Mouse (Mus musculus) megakaryocyte-erythroid progenitor cell, adult 5-6 weeks (primary cell): ENCODE data around the gene S100a4. TPM values are rescaled to one million over a fixed set of nuclear protein-coding genes. Genes with fewer than 3 reads are reported as not detected.

Experiments
- ATAC-seq: replicated peaks from 2 replicates; pipeline ENCODE4 v1.8.0; 2016; ENCODE audit warnings: mild to moderate bottlenecking, inconsistent platforms; ENCODE audit not compliant: severe bottlenecking, poor library complexity, low FRiP score, low TSS enrichment
- total RNA-seq, 2 experiments: library from RNA; stranded (forward) in 1 of 2; stranded (reverse) in 1 of 2; fragments of 200-1000, 215-1000 nt in 1 of 2; fragments of >200 nt in 1 of 2; fragmentation: Nextera tagmentation in 1 of 2; gene quantifications; 2 replicates each; pipeline ENCODE4 v1.2.3; 2014 to 2017

The S100a4 gene
- total RNA-seq, 2 experiments from 2014 or later = 23.6 TPM; not detected in 1

DNA sequence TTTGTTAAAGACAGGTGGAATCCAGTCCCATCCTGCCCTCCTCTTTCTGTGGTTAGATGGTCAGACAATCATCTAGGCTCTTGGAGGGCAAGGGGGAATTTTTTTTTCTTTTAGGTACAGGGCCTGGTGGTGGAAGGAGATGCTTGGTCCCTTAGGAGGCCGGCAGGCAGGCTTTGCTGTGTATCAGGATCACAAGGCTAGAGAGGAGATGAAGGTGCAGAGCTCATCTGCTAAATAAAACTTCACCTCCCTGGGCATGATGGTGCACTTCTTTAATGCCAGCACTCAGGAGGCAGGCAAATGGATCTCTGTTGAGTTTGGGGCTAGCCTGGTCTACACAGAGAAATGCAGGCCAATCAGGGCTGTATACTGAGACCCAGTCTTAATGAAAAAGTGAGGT, 12.3 kb downstream of the S100a4 start:
- no peak for ATAC-seq

- ATAC-seq = no peak
Measured at GRCm38 (mm10) chr3:90617586-90617985, 14.0 kb downstream of the S100a4 start.

DNA sequence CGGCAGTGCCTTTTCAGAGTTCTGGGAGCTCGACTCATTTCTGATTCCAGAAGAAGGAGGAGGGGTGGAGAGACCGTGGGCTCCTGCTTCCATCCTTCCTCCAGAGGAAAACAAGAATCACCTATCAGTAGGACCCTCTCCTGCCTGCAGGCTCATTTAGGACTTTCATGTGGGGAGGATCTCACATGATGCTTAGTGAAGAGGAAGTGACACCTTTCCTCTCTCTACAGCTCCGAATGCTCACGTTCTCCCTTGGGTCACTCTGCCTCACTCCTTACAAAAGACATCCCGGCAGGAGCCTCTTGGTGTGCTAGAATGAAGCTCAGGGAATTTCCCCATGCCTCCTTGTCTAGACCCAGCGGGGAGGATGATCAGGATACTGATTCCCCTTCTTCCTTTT, 18.0 kb downstream of the S100a4 start:
- ATAC-seq = no peak

DNA sequence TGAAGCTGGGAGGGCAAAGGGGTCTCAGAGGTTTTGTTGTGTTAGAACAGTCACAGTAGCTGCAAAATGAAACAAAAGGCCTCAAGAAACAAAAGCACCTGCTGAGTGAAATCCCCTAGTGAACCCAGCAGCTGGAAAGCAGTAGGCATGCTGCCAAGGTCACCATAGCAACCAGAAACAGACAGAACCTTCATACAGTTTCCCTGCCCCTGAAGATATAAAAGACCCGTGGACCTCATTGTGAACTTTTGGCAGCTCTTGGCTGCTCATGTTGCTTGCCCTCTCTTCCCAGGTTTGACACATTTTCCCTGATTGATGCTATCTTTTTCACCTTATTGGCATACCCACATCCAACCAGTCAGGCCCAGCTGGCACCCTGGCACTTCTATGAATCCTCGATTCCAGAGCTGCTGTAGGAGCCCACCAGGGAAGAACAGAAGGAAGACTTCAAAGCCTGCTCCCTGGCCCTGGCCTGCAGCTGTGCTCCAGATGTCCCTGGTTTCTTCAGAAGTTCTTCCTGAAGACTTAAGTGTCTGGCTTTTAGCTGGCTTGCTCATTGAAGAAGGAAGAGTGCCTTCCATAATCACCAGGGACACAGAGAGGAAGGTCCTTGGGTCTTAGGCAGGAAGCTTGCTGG, 20.0 kb downstream of the S100a4 start:
- ATAC-seq = no peak

DNA sequence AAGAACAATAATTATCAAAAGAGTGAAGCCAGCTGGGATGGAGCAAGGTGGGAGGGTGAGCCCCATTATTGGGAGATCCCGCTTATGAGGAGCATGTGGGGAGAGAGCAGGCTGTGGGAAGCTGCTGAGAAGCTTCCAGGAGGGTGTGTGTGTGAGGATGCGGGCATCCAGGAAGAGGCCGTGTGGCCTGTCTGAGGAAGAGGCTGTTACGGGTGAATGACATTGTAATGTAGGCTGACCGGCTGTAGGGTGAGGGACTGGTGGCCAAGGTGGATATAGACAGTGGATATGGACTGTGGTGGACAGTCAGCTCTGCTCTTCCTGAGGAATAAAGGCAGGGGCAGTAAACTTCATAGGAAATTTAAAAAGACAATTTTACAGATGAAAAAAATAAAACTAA, 21.9 kb downstream of the S100a4 start:
- ATAC-seq = no peak

- ATAC-seq = no peak
Measured at GRCm38 (mm10) chr3:90626266-90627021, 22.9 kb downstream of the S100a4 start.

GRCm38 (mm10) chr3:90627366-90627765, 23.8 kb downstream of the S100a4 start:
- no peak for ATAC-seq

DNA sequence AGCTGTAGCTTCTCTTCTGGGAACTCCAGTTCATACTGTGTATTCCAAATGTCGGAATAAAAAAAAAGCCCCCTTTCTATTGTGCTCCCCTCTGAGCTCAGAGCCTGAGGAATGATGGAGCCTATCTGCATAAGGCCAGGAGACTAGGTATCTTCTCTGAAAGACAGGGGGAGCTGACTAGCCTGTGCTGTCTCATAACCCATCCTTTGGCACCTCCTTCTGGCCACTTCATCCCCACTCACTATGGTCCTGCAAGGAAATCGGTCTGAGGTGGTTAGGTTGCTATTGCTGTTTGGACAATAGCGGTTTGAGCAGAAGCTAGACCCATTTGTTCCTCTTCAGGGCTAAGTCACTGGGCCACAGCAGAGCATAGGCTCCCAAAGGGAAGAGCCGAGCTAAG, 24.2 kb downstream of the S100a4 start:
- ATAC-seq = 0 out of 2 replicates have a peak, but pooled peaks have one; percentile 47

DNA sequence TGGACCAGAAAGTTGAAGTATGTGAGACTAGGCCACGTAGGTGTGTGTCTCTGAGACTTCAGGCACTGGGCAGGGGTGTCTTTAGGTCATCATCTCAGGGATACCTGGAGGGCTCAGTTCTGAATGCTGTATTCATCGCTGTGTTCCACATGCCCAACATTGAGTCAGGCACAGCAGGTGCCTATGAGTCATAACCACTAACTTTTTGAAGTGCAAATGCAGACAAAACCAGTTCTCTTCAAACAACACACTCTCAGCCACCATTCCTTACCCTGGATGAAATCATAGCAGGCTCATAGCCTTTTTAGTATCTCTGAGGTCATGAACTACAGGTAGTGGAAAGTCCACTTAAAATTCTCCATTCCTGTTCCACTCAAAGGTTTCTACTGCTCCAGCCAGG, 25.7 kb downstream of the S100a4 start:
- no peak for ATAC-seq

- ATAC-seq = no peak
Measured at GRCm38 (mm10) chr3:90631984-90632383, 28.4 kb downstream of the S100a4 start.

DNA sequence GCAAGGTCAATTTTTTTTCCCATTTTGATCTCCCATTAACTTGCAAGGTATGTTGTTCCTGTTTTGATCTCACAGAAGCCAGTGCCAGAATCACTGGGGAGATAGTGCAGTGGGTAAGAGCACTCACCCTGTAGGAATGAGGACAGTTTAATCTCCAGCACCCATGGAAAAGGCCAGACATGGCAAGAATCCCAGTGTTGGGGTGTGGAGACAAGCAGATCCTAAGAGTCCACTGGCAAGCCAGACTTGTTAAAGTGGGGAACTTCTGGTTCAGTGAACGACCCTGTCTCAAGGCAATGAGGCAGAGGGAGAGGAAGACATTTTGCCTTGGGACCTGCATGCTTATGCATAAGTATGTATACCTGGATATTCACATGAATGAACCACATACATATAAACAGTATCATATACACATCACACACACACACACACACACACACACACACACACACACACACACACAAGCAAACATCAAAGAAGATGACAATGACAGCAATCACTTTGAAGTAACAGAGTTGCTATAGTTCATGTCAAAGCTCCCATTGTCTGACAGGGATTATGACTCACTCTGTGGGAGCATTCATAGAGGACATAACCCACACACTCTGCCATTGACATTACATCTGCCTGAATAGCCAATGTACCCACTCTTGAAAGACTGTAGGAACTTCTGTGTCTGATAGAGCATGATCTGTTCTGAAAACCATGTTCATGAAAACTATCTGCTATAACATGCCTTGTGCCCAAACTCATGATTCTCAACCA, 35.1 kb downstream of the S100a4 start:
- no peak for ATAC-seq

DNA sequence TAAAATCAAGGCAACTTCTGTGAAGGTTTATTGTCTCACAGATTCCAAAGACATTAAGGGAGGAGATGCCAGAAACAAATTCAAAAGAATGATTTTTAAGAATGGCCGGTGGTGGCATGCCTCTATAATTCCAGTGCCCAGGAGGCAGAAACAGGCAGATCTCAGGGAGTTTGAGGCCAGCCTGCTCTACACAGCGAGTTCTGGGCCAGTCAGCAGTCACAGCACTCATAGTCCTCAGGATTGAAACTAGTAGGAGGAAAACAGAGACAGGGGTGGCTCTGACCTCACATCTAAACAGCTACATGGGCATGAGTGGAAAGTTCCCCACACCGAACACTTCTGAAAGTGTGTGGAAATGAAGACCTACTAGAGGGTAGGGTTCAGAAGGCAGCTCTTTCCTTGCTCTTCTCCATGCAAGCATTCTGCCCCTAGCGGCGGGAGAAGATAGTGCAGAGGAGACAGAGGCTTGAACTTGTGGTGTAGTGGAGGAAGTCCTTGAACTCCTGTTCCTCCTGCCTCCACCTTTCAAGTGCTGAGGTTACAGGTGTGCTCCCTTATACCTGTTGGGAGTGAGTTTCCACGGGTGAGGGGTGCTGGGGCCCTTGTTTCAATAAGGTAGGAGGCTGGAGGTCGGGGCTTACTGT, 36.1 kb downstream of the S100a4 start:
- ATAC-seq = peak; percentile 75

DNA sequence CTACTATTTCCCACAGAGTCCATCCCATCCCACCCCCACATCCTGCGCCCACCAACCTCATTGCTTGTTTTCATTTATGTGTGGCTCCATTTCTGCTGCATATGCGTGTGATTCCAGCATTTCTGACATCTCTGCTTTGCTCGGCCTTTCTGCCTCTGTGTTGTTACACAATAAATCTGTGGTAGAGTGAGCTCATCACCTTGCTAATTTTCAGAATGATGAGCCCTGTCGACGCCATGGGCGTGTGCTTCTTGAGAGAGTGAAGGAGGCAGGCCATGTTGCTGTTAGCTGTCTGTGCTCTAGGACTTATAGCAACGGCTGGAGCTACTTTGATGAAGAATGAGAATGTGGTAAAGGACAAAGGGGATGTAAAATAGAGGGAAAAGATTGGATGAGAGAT, 37.4 kb downstream of the S100a4 start:
- no peak for ATAC-seq

DNA sequence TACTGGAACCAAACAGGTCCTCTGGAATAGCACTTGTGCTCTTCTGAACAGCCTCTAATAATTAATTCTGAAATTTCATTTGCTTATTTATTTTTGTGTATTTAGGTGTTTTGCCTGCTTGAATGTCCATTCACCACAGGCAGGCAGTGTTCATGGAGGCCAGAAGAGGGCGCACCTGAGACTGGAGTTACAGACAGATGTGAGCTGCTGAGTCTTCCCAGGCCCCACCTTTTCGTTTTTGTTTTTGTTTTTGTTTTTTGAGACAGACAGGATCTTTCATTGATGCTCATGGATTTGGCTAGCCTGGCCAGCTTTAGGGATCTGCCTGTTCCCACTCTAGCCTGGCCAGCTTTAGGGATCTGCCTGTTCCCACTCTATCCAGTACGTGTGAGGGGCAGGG, 40.6 kb downstream of the S100a4 start:
- ATAC-seq = peak; percentile 73; the same call in 1 of the 2 replicates

GRCm38 (mm10) chr3:90647291-90647690, 43.7 kb downstream of the S100a4 start:
- no peak for ATAC-seq

DNA sequence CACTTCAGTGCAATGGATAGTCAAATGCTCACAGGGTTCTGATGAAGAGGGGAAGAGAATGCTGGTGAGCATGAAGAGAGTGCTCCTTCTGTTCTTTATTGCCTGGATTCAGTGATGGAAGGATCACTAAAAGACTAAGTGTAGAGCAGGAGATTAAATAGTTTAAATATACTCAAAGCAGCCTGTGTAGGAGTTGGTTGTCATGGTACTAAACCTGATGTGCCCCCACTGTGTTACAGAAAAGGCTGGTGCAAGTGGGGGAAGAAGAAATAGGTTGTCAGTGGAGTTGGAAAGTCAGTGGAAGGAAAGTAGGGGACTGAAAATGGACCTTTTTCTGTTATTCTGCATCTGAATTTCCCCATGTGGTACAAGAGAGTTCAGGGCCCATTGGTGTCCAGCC, 45.4 kb downstream of the S100a4 start:
- no peak for ATAC-seq

DNA sequence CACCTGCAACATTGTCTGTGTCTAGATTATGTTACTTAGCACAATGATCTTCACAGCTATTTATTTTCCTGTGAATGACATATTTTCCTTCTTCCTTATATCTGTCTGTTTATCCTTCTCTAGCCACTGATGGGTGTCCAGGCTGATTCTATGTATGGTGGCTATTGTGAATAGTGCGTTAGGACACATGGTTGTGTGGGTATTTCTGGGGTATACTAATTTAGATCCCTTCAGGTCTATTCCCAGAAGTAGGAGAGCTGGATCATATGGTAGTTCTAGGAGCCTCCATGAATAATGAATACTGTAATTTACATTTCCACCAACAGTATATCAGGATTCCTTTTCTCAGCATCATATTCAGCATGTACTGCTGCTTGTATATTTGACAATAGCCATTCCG, 46.3 kb downstream of the S100a4 start:
- ATAC-seq = no peak

- ATAC-seq = peak; percentile 75; the same call in 1 of the 2 replicates
Measured at GRCm38 (mm10) chr3:90652878-90653508, 49.4 kb downstream of the S100a4 start.

DNA sequence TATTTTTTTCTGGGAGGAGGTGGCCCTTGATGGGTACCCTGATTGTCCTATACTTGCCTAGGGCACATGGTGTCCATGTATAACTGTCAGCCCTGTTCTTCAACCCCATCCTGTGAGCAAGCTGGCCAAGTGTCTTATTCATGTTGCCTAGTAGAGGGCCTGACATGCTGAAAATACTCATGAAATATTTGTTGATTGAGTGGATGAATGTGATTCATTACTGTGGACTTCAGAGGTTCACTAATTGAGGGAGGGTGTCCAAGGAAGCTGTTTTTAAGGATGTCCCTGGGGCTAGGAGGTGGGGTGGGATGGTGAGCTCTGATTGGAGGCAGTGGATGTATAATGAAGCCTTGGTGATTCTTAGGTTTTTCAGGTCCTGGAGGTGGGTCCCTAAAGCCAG, 50.1 kb downstream of the S100a4 start, which contains the start of gene S100a7a:
Gene S100a7a (plus strand): TSS at position 301 of the 400 bp plus-strand sequence.
- ATAC-seq = no peak
